Mouse (Mus musculus) liver, postnatal 0 days (tissue): ENCODE data around the gene Jmjd4. TPM values are rescaled to one million over a fixed set of nuclear protein-coding genes. Genes with fewer than 3 reads are reported as not detected.

Source experiments
- ATAC-seq: fragments of 200-750 bp; cut with Nextera tagmentation; 2 replicates; pipeline ENCODE4 v1.8.0; 2017; ENCODE audit warnings: mild to moderate bottlenecking, moderate library complexity
- DNase-seq: peaks from one replicate; pipeline ENCODE4 v3.0.0-alpha.2; 2016
- H3K27ac ChIP-seq: fragments of 300-500 bp; sonication (generic); 2 replicates; pipeline ENCODE4 v1.5.1; 2014; ENCODE audit warnings: antibody characterized with exemption, moderate library complexity, mild to moderate bottlenecking, low read depth
- H3K27me3 ChIP-seq: fragments of 300-500 bp; sonication (generic); 2 replicates; pipeline ENCODE4 v1.6.1; 2014; ENCODE audit warnings: low read length, control low read depth, mixed read lengths; ENCODE audit not compliant: insufficient read depth
- H3K36me3 ChIP-seq: fragments of 300-500 bp; sonication (generic); replicated peaks from 2 replicates; pipeline ENCODE4 v1.6.1; 2014; ENCODE audit warnings: mild to moderate bottlenecking, control low read depth, low read length, moderate library complexity, mixed read lengths; ENCODE audit not compliant: insufficient read depth
- H3K4me1 ChIP-seq: fragments of 300-500 bp; sonication (generic); 2 replicates; pipeline ENCODE4 v1.6.1; 2014; ENCODE audit warnings: antibody characterized with exemption, mild to moderate bottlenecking, control low read depth; ENCODE audit not compliant: insufficient read depth
- H3K4me2 ChIP-seq: fragments of 300-500 bp; sonication (generic); 2 replicates; pipeline ENCODE4 v1.6.1; 2014; ENCODE audit warnings: low read depth, mild to moderate bottlenecking, low read length, moderate library complexity, mixed read lengths
- H3K4me3 ChIP-seq: fragments of 300-500 bp; sonication (generic); 2 replicates; pipeline ENCODE4 v1.5.1; 2014; ENCODE audit warnings: low read depth, low read length
- H3K9ac ChIP-seq: fragments of 300-500 bp; sonication (generic); replicated peaks from 2 replicates; pipeline ENCODE4 v1.6.1; 2014; ENCODE audit warnings: mild to moderate bottlenecking, moderate library complexity
- H3K9me3 ChIP-seq: fragments of 300-500 bp; sonication (generic); 2 replicates; pipeline ENCODE4 v1.6.1; 2016; ENCODE audit warnings: mild to moderate bottlenecking, control low read depth, low read length, mixed read lengths
- CTCF ChIP-seq: sonication (generic); IDR thresholded peaks from 2 replicates; pipeline ENCODE4 v1.5.1; 2016; ENCODE audit warnings: antibody characterized with exemption, low read depth
- EP300 ChIP-seq: IDR thresholded peaks from 2 replicates; pipeline ENCODE4 v1.6.1; 2016; ENCODE audit warnings: antibody characterized with exemption, low read depth, mild to moderate bottlenecking
- WGBS: fragments of 180-500 bp; shearing (Covaris S2); extraction: QIAGEN DNeasy Blood & Tissue Kit; methylation state at CpG from one replicate; pipeline ENCODE4 v1.1.7; 2014; ENCODE audit not compliant: insufficient replicate concordance; 5-methylcytosine and 5-hydroxymethylcytosine counted together
- polyA plus RNA-seq: library from polyadenylated mRNA; unstranded; fragments of >200 nt; fragmentation: Nextera tagmentation; extraction: Ambion mirVana; gene quantifications from 2 replicates; pipeline ENCODE4 v1.2.1, GENCODE M21; 2015

Jmjd4 gene
- polyA plus RNA-seq, 1 experiment from 2014 or later, result 3.6 TPM

DNA sequence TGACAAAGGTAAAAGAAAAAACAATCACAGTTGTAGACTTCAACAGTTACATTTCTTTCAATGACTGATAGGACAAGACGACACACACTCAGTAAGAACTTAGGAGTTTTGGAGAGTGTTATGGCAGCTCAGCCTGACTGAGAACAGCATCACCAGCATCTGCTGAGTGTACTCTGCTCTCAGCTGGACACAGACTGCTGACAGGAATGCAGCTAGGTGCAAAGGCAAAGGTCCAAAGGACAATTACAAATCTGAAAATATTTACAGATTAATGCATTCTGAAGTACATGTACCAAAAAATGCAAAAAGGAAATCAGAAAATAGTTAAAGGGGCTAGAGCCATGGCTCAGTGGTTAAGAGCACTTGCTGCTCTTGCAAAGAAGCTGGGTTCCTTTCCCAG lies 19.9 kb upstream of the Jmjd4 start:
- H3K9ac ChIP-seq, result no peak overlapping the region
- TF ChIP-seq CTCF (no peak), EP300 (no peak)
- DNase-seq, result no peak
- no peaks in the 10 kb centered on the region for H3K27me3 ChIP-seq
- ATAC-seq, result 0 out of 2 replicates have a peak, but pooled peaks have one; percentile 33
- no peak overlapping the region for H3K4me3 ChIP-seq
- H3K4me1 ChIP-seq, result peaks cover 9% of the 10 kb centered on the region; the same call in 1 of the 2 replicates
- no peaks in the 10 kb centered on the region for H3K36me3 ChIP-seq
- no peak overlapping the region for H3K4me2 ChIP-seq
- H3K9me3 ChIP-seq, result no peaks in the 10 kb centered on the region
- 0 out of 2 replicates have a peak overlapping the region, but pooled peaks have one; percentile 37 for H3K27ac ChIP-seq
- WGBS, result 66% methylated on average over 1 of the region's 1 CpGs

GRCm38 (mm10) chr11:59432261-59432660 lies 17.6 kb upstream of the Jmjd4 start:
- Histone ChIP-seq H3K27me3 (no peaks in the 10 kb centered on the region), H3K4me3 (no peak overlapping the region), H3K27ac (peak overlapping the region; percentile 72), H3K4me2 (0 out of 2 replicates have a peak overlapping the region, but pooled peaks have one; percentile 2), H3K36me3 (no peaks in the 10 kb centered on the region), H3K9ac (no peak overlapping the region), H3K9me3 (no peaks in the 10 kb centered on the region), H3K4me1 (peaks cover 9% of the 10 kb centered on the region; the same call in 1 of the 2 replicates)
- peak; percentile 77 for ATAC-seq
- TF ChIP-seq CTCF (no peak), EP300 (no peak)
- WGBS, result 35% methylated on average over 3 of the region's 3 CpGs
- no peak for DNase-seq

- no peak for TF ChIP-seq CTCF
- no peak for TF ChIP-seq EP300
- Histone ChIP-seq H3K27ac (no peak overlapping the region), H3K9me3 (no peaks in the 10 kb centered on the region), H3K4me3 (no peak overlapping the region), H3K9ac (no peak overlapping the region), H3K36me3 (no peaks in the 10 kb centered on the region; the same call in 1 of the 2 replicates), H3K27me3 (no peaks in the 10 kb centered on the region), H3K4me2 (no peak overlapping the region), H3K4me1 (0 out of 2 replicates have a peak, but pooled peaks cover 2% of the 10 kb centered on the region)
- ATAC-seq, result no peak
- 83% methylated on average over 12 of the region's 12 CpGs for WGBS
- no peak for DNase-seq
Measured at GRCm38 (mm10) chr11:59437954-59438353, 11.9 kb upstream of the Jmjd4 start.

- TF ChIP-seq EP300, result no peak
- peak; percentile 30 for TF ChIP-seq CTCF
- DNase-seq, result no peak
- H3K4me3 ChIP-seq, result no peak overlapping the region
- H3K27ac ChIP-seq, result no peak overlapping the region
- no peaks in the 10 kb centered on the region; the same call in 1 of the 2 replicates for H3K36me3 ChIP-seq
- no peaks in the 10 kb centered on the region for H3K27me3 ChIP-seq
- no peak for ATAC-seq
- no peak overlapping the region for H3K9ac ChIP-seq
- H3K9me3 ChIP-seq, result no peaks in the 10 kb centered on the region
- H3K4me2 ChIP-seq, result no peak overlapping the region
- peaks cover 2% of the 10 kb centered on the region; the same call in 1 of the 2 replicates for H3K4me1 ChIP-seq
Measured at GRCm38 (mm10) chr11:59443102-59443501, 6.7 kb upstream of the Jmjd4 start.

- Histone ChIP-seq H3K9ac (peak overlapping the region; percentile 93), H3K27ac (peak overlapping the region; percentile 87), H3K27me3 (no peaks in the 10 kb centered on the region), H3K4me3 (peak overlapping the region; percentile 96), H3K4me1 (peaks cover 16% of the 10 kb centered on the region), H3K36me3 (peaks cover 11% of the 10 kb centered on the region), H3K4me2 (peak overlapping the region; percentile 98), H3K9me3 (no peaks in the 10 kb centered on the region)
- WGBS, result under 1% methylated on average over 36 of the region's 38 CpGs
- TF ChIP-seq EP300 (no peak), CTCF (peak; percentile 42)
- ATAC-seq (peak; percentile 72), DNase-seq (no peak)
Measured at GRCm38 (mm10) chr11:59450230-59450771, 456 bp downstream of the Jmjd4 start.

GRCm38 (mm10) chr11:59451086-59451485 lies 1.2 kb downstream of the Jmjd4 start, which contains the start of gene Snap47:
Gene Snap47, minus strand, starts transcription at chr11:59451186.
- ATAC-seq (no peak), DNase-seq (no peak)
- no peaks in the 10 kb centered on the region for H3K9me3 ChIP-seq
- peak within 1 kb of the TSS; percentile 98 for H3K4me2 ChIP-seq
- peak within 1 kb of the TSS; percentile 96 for H3K4me3 ChIP-seq
- no peaks in the 10 kb centered on the region for H3K27me3 ChIP-seq
- peak within 1 kb of the TSS; percentile 87 for H3K27ac ChIP-seq
- peaks cover 16% of the 10 kb centered on the region for H3K4me1 ChIP-seq
- H3K9ac ChIP-seq, result peak within 1 kb of the TSS; percentile 93
- 72% methylated on average over 4 of the region's 4 CpGs for WGBS
- H3K36me3 ChIP-seq, result peaks cover 14% of the 10 kb centered on the region
- no peak for TF ChIP-seq CTCF
- TF ChIP-seq EP300, result no peak
